Mouse (Mus musculus) forebrain, embryonic 14.5 days (tissue): Measurements from ENCODE around the gene E330009J07Rik. TPM values are rescaled to one million over a fixed set of nuclear protein-coding genes. Genes with fewer than 3 reads are reported as not detected.

Source experiments
- ATAC-seq: fragments of 200-750 bp; cut with Nextera tagmentation; 2 replicates; pipeline ENCODE4 v1.8.0; 2017; ENCODE audit warnings: mild to moderate bottlenecking, moderate library complexity
- DNase-seq: peaks from one replicate; pipeline ENCODE4 v3.0.0-alpha.2; 2015; ENCODE audit warnings: low spot score
- H3K27ac ChIP-seq: fragments of 300-500 bp; sonication (generic); 2 replicates; pipeline ENCODE4 v1.5.1; 2014; ENCODE audit warnings: low read depth, mild to moderate bottlenecking, control low read depth, low read length, moderate library complexity
- H3K27me3 ChIP-seq: fragments of 300-500 bp; sonication (generic); replicated peaks from 2 replicates; pipeline ENCODE4 v1.6.1; 2014; ENCODE audit warnings: low read length, control low read depth, mixed read lengths; ENCODE audit not compliant: control insufficient read depth, insufficient read depth
- H3K36me3 ChIP-seq: fragments of 300-500 bp; sonication (generic); 2 replicates; pipeline ENCODE4 v1.6.1; 2014; ENCODE audit warnings: low read length, control low read depth; ENCODE audit not compliant: control insufficient read depth, insufficient read depth
- H3K4me1 ChIP-seq: fragments of 300-500 bp; sonication (generic); 2 replicates; pipeline ENCODE4 v1.6.1; 2014; ENCODE audit warnings: antibody characterized with exemption, low read length, control low read depth; ENCODE audit not compliant: control insufficient read depth, insufficient read depth
- H3K4me2 ChIP-seq: fragments of 300-500 bp; sonication (generic); 2 replicates; pipeline ENCODE4 v1.6.1; 2014; ENCODE audit warnings: mild to moderate bottlenecking, control low read depth, low read length
- H3K4me3 ChIP-seq: fragments of 300-500 bp; sonication (generic); 2 replicates; pipeline ENCODE4 v1.5.1; 2014; ENCODE audit warnings: low read depth, low read length, control low read depth
- H3K9ac ChIP-seq: fragments of 300-500 bp; sonication (generic); 2 replicates; pipeline ENCODE4 v1.6.1; 2014; ENCODE audit warnings: mild to moderate bottlenecking, low read length, control low read depth, moderate library complexity
- H3K9me3 ChIP-seq: fragments of 300-500 bp; sonication (generic); replicated peaks from 2 replicates; pipeline ENCODE4 v1.6.1; 2016; ENCODE audit warnings: low read length, control low read depth, mixed read lengths; ENCODE audit not compliant: control insufficient read depth
- WGBS: fragments of 180-500 bp; shearing (Covaris S2); extraction: QIAGEN DNeasy Blood & Tissue Kit; methylation state at CpG from one replicate; pipeline ENCODE4 v1.1.7; 2014; 5-methylcytosine and 5-hydroxymethylcytosine counted together
- polyA plus RNA-seq: library from polyadenylated mRNA; unstranded; fragments of >200 nt; fragmentation: Nextera tagmentation; extraction: Ambion mirVana; gene quantifications from 2 replicates; pipeline ENCODE4 v1.2.1, GENCODE M21; 2014

Gene E330009J07Rik
- polyA plus RNA-seq, 1 experiment from 2014 or later, result 38.7 TPM

DNA sequence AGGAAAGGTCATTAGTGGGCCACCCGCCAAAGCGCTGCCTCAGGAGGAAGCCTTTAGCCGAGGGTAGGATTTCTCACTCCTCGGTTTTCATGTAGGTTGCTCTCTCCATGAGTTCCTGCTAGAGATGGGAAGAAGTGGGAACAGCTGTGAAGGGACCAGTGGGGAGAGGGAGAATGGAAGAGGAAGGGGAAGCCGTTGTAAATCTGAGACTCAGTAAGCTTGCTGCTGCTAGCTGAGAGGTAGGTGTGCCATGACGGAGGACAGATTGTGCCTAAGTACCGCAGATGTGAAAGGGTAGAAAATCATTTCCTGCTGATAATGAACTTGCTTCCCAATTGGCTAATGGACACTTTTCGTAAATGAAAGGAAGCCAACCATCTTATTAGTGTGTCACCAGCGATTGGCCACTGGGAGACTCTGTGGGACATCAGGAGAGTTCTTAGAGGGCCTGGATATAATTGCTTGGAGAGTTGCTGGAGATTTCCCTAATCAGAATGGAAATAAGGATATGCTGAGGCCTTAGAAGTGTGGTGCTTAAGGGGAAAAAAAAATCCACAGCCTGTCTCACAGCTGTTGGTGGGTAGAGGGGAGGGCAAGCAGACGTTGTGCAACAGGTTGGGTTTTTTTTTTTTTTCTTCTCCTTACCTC, 7.5 kb upstream of the E330009J07Rik start:
- DNase-seq, result no peak
- ATAC-seq, result no peak
- WGBS, result 32% methylated on average over 10 of the region's 10 CpGs
- H3K4me3 ChIP-seq, result no peak overlapping the region
- H3K4me2 ChIP-seq, result no peak overlapping the region
- H3K9me3 ChIP-seq, result no peaks in the 10 kb centered on the region
- H3K9ac ChIP-seq, result no peak overlapping the region
- H3K27ac ChIP-seq, result no peak overlapping the region
- H3K27me3 ChIP-seq, result no peaks in the 10 kb centered on the region
- H3K4me1 ChIP-seq, result no peaks in the 10 kb centered on the region
- H3K36me3 ChIP-seq, result no peaks in the 10 kb centered on the region

DNA sequence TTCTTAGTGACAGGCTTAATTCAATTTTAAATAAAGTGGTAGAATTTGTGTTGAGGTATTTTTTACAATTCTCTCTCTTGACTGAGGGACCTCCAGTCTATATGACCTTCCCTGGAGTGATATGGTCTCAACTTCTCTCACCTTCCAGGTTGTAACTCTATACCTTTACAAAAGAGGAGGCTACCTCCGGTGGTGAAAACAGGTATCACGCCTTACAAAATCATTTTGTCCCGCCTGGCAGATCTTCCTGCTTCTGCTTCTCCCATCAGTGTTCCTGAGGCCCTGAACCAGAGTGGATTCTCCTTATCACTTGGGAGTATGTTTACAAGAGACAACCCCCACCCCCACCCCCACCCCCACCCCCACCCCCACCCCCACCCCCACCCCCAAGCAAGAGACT, 5.8 kb upstream of the E330009J07Rik start:
- Histone ChIP-seq H3K9me3 (no peaks in the 10 kb centered on the region), H3K4me1 (no peaks in the 10 kb centered on the region), H3K27ac (no peak overlapping the region), H3K4me2 (no peak overlapping the region), H3K9ac (no peak overlapping the region), H3K36me3 (no peaks in the 10 kb centered on the region), H3K4me3 (no peak overlapping the region), H3K27me3 (0 out of 2 replicates have a peak, but pooled peaks cover 3% of the 10 kb centered on the region)
- 41% methylated on average over 3 of the region's 3 CpGs for WGBS
- ATAC-seq (no peak), DNase-seq (no peak)

DNA sequence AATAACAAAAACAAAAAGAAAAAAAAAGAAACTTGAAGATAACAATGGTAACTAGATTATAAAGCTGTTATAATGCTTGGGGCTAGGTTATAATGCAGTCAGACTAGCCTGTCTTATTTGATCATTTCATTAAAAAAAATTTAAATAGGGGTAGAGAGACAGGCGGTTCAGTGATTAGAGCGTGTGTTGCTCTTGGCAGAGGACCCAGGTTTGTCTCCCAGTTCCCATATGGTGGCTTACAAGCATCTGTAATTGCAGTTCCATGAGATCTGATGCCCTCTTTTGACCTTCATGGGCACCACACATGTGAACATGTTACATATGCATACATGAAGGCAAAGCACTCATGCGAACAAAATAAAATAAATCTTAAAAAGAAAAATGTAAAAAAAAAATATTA, 5.3 kb upstream of the E330009J07Rik start:
- Histone ChIP-seq H3K4me1 (peaks cover 3% of the 10 kb centered on the region; the same call in 1 of the 2 replicates), H3K4me3 (no peak overlapping the region), H3K9me3 (no peaks in the 10 kb centered on the region), H3K4me2 (no peak overlapping the region), H3K36me3 (no peaks in the 10 kb centered on the region), H3K27ac (no peak overlapping the region), H3K9ac (no peak overlapping the region), H3K27me3 (0 out of 2 replicates have a peak, but pooled peaks cover 3% of the 10 kb centered on the region)
- DNase-seq (peak; percentile 77), ATAC-seq (peak; percentile 48)
- 55% methylated on average over 3 of the region's 3 CpGs for WGBS

DNA sequence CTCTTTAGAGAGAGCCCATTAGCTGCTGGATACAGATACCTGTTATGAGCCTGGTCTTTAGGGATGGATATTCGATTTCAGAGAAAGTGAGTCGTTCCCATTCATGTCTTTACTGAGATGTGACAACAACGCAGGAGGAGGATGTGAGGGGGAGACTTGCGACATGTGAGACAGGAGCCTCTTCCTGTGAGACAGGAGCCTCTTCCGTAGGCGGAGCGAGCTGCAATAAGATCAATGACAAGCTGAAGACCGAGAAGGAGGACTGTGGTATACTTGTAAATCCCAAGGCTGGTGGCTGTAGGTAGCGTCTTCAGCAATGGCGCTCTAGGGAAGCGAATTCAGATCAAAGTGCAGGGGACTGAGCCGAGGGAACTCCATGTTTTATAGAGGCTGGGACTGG, 3.8 kb upstream of the E330009J07Rik start:
- H3K36me3 ChIP-seq, result no peaks in the 10 kb centered on the region
- peaks cover 5% of the 10 kb centered on the region; the same call in 1 of the 2 replicates for H3K4me1 ChIP-seq
- H3K9me3 ChIP-seq, result no peaks in the 10 kb centered on the region
- 54% methylated on average over 12 of the region's 12 CpGs for WGBS
- DNase-seq, result no peak
- 0 out of 2 replicates have a peak, but pooled peaks cover 3% of the 10 kb centered on the region for H3K27me3 ChIP-seq
- no peak overlapping the region for H3K9ac ChIP-seq
- H3K4me2 ChIP-seq, result no peak overlapping the region
- H3K4me3 ChIP-seq, result no peak overlapping the region
- no peak for ATAC-seq
- H3K27ac ChIP-seq, result no peak overlapping the region; the same call in 1 of the 2 replicates

DNA sequence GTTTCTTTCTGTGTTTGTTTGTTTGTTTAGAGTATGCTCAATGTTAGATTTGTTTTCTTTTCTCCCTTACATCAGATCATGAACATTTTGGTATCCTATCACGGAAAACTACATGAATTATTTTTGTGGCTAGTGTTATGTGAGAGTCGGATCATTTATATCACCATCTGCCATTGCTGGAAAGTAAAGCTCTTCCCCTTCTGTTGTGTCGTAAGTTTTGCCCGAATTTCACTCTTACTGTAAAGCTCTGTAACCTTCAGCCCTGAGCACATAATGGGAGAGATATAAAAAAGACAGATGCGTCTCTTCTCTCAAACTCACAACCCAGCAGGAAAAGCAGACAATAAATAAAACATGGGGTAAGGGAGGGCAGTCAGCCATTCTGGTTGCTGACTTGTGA, 3.0 kb upstream of the E330009J07Rik start, which contains the start of gene Wee2:
Gene Wee2, plus strand, starts transcription at position 153 of the 400 bp plus-strand sequence.
- no peak within 1 kb of the TSS for H3K4me3 ChIP-seq
- H3K36me3 ChIP-seq, result no peaks in the 10 kb centered on the region
- ATAC-seq, result no peak
- H3K4me2 ChIP-seq, result no peak within 1 kb of the TSS
- peaks cover 8% of the 10 kb centered on the region for H3K4me1 ChIP-seq
- no peaks in the 10 kb centered on the region for H3K9me3 ChIP-seq
- H3K9ac ChIP-seq, result no peak within 1 kb of the TSS
- 0 out of 2 replicates have a peak, but pooled peaks cover 3% of the 10 kb centered on the region for H3K27me3 ChIP-seq
- 55% methylated on average over 5 of the region's 5 CpGs for WGBS
- no peak within 1 kb of the TSS; the same call in 1 of the 2 replicates for H3K27ac ChIP-seq
- peak; percentile 56 for DNase-seq

DNA sequence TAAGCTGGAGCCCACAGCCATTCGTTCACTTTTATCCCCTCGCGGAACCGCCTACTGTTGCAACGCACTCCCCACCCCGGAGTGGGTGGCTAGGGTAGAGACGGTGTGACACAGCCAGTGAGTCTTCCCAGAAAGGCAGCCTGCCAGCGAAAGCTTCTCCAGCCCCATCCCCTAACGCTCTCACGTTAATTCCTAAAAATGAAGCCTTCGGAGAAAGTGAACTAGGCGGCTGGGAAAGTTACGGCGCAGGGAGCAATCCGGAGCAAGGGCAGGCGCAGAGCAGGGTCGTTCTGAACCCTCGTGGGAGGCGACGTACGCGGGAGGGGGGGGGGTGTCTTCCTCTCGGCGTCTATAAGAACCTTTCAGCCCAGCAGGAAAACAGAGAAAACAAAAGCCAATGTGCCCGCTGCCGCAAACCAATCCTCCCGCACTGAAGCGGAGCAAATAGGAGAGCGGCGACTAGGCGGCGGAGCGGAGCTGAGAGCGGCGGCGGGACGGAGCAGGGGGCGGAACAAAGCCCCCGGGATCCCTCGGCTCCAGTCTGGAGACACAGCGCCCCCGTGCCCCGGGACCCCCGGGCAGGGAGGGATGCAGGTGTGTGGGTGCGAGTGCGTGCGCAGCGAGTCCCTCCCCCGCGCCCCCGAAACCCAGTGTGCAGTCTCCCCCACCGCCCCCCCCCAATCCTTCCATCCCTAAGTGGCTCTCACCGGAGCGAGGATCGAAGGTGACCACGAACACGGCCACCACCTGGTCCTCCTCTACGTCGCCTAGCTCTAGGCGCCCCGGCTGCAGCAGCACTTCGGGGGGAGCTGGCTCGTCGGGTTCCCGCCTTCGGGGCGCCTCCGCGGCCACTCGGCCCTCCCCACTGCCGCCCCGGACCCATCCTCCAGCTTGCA, 536 bp downstream of the E330009J07Rik start:
- under 1% methylated on average over 62 of the region's 72 CpGs for WGBS
- H3K4me2 ChIP-seq, result peak overlapping the region; percentile 79
- DNase-seq, result peak; percentile 75
- H3K4me3 ChIP-seq, result peak overlapping the region; percentile 80
- H3K4me1 ChIP-seq, result peaks cover 26% of the 10 kb centered on the region
- peak; percentile 65 for ATAC-seq
- no peaks in the 10 kb centered on the region for H3K9me3 ChIP-seq
- H3K27ac ChIP-seq, result peak overlapping the region; percentile 94
- no peaks in the 10 kb centered on the region for H3K36me3 ChIP-seq
- 0 out of 2 replicates have a peak, but pooled peaks cover 3% of the 10 kb centered on the region for H3K27me3 ChIP-seq
- peak overlapping the region; percentile 94 for H3K9ac ChIP-seq

DNA sequence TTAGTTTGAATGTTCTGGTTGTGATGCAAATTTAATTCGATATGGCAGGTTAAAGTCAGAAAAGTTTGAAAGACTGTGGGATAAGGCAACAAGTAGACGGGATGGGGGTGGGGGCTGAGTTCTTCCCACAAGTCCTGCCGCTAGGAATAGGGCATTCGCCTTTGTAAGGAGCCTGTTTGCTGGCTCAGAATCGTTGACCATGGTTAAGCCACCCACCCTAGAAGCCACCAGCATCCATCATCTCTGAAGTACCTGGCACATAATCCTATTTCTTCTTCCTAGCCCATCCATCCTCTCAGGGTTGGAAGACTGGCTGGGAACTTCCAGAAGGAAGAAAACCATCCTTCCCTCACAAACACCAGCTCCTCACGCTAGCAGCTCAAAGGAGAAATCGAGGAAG, 1.2 kb downstream of the E330009J07Rik start:
- Histone ChIP-seq H3K9me3 (no peaks in the 10 kb centered on the region), H3K4me3 (peak overlapping the region; percentile 80), H3K4me1 (peaks cover 33% of the 10 kb centered on the region), H3K36me3 (no peaks in the 10 kb centered on the region), H3K9ac (peak overlapping the region; percentile 94), H3K27me3 (0 out of 2 replicates have a peak, but pooled peaks cover 3% of the 10 kb centered on the region), H3K4me2 (peak overlapping the region; percentile 79), H3K27ac (peak overlapping the region; percentile 94)
- no peak for DNase-seq
- ATAC-seq, result no peak
- WGBS, result 6% methylated on average over 7 of the region's 7 CpGs

DNA sequence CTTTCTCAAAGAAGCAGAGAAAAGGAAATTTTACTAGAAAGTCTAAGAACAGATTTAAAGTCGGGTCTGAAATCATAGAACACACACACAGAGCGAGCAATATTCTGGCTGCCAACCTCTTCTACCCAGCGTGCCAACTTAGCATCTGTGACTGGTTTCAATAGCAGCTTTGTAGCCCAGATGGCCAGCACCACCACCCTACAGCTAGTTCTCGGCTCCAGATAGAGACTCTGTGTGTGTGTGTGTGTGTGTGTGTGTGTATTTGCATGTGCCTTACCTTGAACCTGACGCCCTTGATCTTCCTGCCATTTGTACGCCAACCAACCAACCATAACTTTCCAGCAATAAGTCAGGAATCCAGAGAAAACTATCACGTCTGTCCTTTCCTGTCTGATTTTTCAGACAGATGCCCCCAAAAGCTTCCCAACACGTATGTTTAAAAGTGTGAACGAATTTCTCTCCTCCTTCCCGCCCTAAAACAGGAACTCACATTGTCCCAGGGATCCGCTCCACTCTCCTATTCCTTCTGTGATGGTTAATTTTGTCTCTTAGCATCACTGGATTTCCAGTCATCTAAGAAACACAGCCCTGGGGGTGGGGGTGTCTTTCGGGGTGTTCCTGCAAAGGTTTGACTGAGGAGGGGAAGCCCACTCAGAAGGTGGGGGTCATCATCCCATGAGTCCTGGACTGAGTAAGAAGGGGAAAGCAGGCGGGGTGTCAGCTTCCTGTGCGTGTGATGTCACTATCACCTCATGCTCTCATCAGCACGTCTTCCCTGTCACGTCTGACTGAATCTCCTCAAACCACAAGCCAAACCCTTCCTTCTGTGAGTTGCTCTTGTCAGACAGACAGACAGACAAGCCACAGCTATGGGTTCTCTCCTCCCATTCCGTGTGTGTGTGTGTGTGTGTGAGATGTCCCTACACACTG, 3.3 kb downstream of the E330009J07Rik start:
- Histone ChIP-seq H3K4me3 (no peak overlapping the region), H3K4me1 (peaks cover 44% of the 10 kb centered on the region), H3K27me3 (no peaks in the 10 kb centered on the region), H3K9me3 (no peaks in the 10 kb centered on the region), H3K36me3 (no peaks in the 10 kb centered on the region), H3K9ac (no peak overlapping the region; the same call in 1 of the 2 replicates), H3K27ac (peak overlapping the region; percentile 85), H3K4me2 (peak overlapping the region; percentile 79)
- WGBS, result 62% methylated on average over 17 of the region's 17 CpGs
- DNase-seq (peak; percentile 91), ATAC-seq (peak; percentile 38; the same call in 1 of the 2 replicates)
